Mouse (Mus musculus) kidney, adult 11 months (tissue): ENCODE results near the gene Casc1.

Experiments used
- DNase-seq: peaks from one replicate; pipeline ENCODE4 v3.0.0; 2022

Gene Casc1

GRCm38 (mm10) chr6:145210816-145211338 lies at the start of gene Casc1, which contains the start of gene Etfrf1:
TSS of gene Casc1 (minus strand) at chr6:145211005.
TSS of gene Etfrf1 (plus strand) at chr6:145211134.
- DNase-seq, result peak; percentile 100

GRCm38 (mm10) chr6:145256701-145257073 lies 45.9 kb upstream of the Casc1 start:
- DNase-seq, result no peak

GRCm38 (mm10) chr6:145255952-145256700 lies 45.3 kb upstream of the Casc1 start:
- DNase-seq, result no peak

GRCm38 (mm10) chr6:145250820-145251219 lies 40.0 kb upstream of the Casc1 start:
- DNase-seq, result no peak

GRCm38 (mm10) chr6:145250185-145250791 lies 39.5 kb upstream of the Casc1 start, which contains the start of gene Kras:
TSS of gene Kras (minus strand) at chr6:145250239.
- peak; percentile 85 for DNase-seq

- DNase-seq, result peak; percentile 40
These were observed 38.7 kb upstream of the Casc1 start for GRCm38 (mm10) chr6:145249291-145250184.

GRCm38 (mm10) chr6:145247886-145248285 lies 37.1 kb upstream of the Casc1 start:
- no peak for DNase-seq

GRCm38 (mm10) chr6:145246841-145247240 lies 36.0 kb upstream of the Casc1 start:
- DNase-seq, result no peak

- DNase-seq, result no peak
These were observed 31.7 kb upstream of the Casc1 start for GRCm38 (mm10) chr6:145242521-145242920.

- DNase-seq, result no peak
These were observed 29.5 kb upstream of the Casc1 start for GRCm38 (mm10) chr6:145240285-145240684.

- no peak for DNase-seq
These were observed 26.3 kb upstream of the Casc1 start for GRCm38 (mm10) chr6:145237148-145237547.

GRCm38 (mm10) chr6:145235367-145235766 lies 24.6 kb upstream of the Casc1 start:
- no peak for DNase-seq

GRCm38 (mm10) chr6:145234391-145234790 lies 23.6 kb upstream of the Casc1 start:
- DNase-seq, result no peak

- DNase-seq, result no peak
These were observed 15.5 kb upstream of the Casc1 start for GRCm38 (mm10) chr6:145226296-145226695.

GRCm38 (mm10) chr6:145224246-145224645 lies 13.4 kb upstream of the Casc1 start:
- no peak for DNase-seq

- no peak for DNase-seq
These were observed 5.0 kb upstream of the Casc1 start for GRCm38 (mm10) chr6:145215826-145216225.

- no peak for DNase-seq
These were observed 3.1 kb upstream of the Casc1 start for GRCm38 (mm10) chr6:145213916-145214315.

- no peak for DNase-seq
These were observed 836 bp upstream of the Casc1 start for GRCm38 (mm10) chr6:145211376-145212305.

- DNase-seq, result no peak
These were observed 637 bp downstream of the Casc1 start for GRCm38 (mm10) chr6:145210056-145210680.

GRCm38 (mm10) chr6:145205142-145205541 lies 5.7 kb downstream of the Casc1 start:
- no peak for DNase-seq

GRCm38 (mm10) chr6:145204440-145204839 lies 6.4 kb downstream of the Casc1 start:
- DNase-seq, result no peak
